Mouse (Mus musculus) layer of hippocampus, adult 9-10 months (tissue): ENCODE results near the gene Gm9573.

Experiments
- DNase-seq: peaks from one replicate; pipeline ENCODE4 v3.0.0; 2022; ENCODE audit warnings: low spot score

Gm9573 gene

GRCm38 (mm10) chr17:35626537-35626936, at the start of gene Gm9573:
TSS of gene Gm9573 (minus strand) at chr17:35626637.
- no peak for DNase-seq

DNA sequence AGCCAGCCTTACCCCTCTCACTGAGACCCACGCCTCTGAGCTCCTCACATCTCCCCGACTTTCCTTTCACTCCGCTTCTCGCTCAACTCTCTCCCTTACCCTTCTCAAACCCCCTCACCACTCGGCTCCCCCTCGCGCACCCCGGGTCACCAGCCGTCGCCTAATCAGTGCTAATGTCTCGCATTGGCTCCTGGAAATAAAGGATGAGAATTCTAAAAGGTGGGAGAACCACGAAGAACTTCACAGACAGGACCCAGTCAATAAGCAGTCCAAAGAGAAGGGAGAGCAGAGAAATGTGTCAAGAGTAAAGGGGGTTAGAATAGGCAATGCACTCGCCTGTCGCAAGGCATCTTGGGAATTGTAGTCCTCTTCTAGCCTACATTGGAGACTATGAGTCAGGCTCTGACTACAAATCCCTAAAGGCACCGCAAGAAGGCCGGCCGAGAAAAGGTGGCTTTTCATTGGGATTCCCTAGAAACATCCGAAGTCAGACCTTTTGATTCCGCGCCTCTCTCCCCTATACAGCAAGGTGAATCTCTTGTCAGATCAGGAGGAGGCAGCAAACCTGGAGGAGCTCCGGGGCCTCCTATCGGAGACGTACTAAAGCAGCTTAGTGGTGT, 47.1 kb upstream of the Gm9573 start, which contains the start of gene Gtf2h4:
Gtf2h4 (minus strand) TSS at position 324 of the 620 bp plus-strand sequence.
- DNase-seq: peak; percentile 97

DNA sequence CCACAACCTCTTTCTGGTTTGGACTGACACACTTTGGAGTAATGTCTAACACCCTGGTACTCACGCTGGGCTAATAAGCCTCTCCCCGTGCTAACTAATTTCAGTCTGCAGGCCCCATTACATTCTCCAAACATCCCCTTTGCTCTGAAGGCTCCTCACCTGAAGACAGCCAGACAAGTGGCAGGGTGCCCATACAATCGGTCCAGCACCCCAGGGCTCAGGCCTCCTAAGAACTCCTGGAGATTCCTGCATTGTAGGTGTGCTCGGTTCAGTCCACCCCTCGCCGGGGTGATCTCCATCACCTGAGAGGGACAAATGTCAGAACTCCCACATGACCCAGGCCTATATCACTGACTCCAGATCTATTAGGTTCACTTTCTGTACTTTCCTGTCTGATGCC, 46.1 kb upstream of the Gm9573 start:
- no peak for DNase-seq

DNA sequence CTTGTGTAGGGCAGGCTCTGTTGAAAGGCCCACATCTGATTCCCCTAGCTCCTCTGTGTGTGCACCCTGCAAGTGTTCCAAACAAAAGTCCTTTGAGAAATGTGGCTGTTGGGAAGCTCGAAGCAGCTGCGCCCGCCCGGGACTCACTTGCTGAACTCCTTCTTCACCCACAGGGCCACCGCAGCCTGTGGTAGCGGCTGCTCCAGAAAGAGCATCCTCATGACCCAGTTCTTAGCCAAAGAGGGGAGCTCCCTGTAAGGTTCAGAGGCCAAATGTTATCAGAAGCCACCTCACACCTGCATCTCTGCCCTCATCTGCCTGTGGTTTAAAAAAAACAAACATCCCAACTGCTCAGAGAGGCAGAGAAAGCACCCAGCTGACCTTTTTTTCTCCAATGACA, 45.4 kb upstream of the Gm9573 start:
- DNase-seq: no peak

GRCm38 (mm10) chr17:35669731-35670130, 43.3 kb upstream of the Gm9573 start:
- DNase-seq: no peak

- DNase-seq: peak; percentile 89
Observed at GRCm38 (mm10) chr17:35667334-35668065, 41.1 kb upstream of the Gm9573 start, which contains the start of gene Vars2. TSS of gene Vars2 (minus strand) at chr17:35667592.

GRCm38 (mm10) chr17:35666851-35667256, 40.4 kb upstream of the Gm9573 start:
- DNase-seq: no peak

- DNase-seq: no peak
Observed at GRCm38 (mm10) chr17:35665957-35666515, 39.6 kb upstream of the Gm9573 start.

- no peak for DNase-seq
Observed at GRCm38 (mm10) chr17:35653086-35653485, 26.6 kb upstream of the Gm9573 start.

DNA sequence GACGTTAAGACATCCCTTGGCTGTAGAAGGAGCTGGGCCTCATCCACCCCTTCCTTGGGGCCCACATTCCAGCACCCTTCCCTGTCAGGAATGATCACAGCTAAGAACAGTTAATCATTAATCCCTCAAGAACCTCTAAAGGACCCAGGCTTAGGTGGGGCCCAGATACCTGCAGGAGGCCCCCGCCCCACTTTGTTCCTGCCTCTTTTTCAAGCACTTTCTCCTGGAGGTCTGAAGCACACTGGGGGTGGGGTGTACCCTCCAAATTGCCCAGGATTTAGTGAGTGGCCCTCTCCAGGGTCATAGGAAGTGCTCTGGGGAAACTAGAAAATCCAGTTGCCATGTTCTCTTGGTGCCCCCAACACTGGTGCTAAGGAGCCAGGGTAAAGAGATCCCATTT, 23.0 kb upstream of the Gm9573 start:
- DNase-seq: no peak

- no peak for DNase-seq
Observed at GRCm38 (mm10) chr17:35643609-35644236, 17.3 kb upstream of the Gm9573 start, which contains the start of gene Mucl3. TSS of gene Mucl3 (minus strand) at chr17:35643695.

- DNase-seq: no peak
Observed at GRCm38 (mm10) chr17:35639352-35639751, 12.9 kb upstream of the Gm9573 start.

DNA sequence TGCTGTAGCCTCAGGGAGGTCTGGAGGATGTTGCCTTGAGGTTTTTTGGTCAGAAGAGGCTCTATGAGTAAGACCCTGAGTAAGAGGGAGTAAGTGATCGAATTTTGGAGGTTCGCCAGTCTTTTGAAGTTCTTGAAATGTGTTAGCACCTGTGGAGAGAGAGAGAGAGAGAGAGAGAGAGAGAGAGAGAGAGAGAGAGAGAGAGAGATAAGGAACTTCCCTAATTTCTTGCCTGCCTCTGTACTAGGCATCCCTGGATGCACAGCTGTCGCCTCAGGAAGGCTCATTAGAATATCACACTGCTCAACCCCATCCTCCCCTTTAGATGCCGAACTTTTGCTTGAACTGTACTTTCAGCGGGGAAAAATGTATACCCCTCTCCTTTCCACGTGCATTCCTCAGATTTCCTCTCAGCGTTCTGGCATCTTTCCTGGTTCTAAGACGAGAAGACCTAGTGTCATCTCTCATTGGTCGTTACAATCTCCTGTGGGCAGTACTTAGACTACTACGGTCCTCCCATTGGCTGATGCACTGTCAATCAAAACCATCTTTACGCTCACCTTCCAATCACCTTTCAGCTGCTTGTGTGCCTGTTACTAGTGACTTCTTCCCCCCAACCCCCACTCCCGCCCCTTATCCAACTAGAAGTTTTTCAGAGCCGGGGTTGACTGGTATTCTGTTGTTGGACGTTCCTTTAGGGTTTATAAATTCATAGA, 12.2 kb upstream of the Gm9573 start:
- DNase-seq: peak; percentile 43

DNA sequence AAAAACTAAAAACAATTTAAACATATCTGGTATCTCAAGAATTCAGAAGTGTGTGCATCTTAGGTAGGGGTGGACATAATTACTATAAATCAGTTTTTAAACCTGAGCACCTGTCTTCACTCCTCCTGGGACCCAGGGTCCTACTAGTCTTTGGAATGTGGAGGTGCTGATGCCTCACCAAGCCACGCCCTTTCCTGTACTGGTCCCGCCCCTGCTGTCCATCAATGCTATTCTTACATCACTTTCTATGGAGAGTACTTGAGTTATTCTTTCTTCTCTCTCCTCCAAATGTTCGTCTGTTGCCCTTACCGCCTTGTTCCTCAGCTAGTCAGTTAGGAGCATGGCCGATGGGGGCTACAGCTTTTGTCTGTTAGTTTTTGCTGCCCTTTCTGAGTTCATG, 9.9 kb upstream of the Gm9573 start:
- DNase-seq: no peak

DNA sequence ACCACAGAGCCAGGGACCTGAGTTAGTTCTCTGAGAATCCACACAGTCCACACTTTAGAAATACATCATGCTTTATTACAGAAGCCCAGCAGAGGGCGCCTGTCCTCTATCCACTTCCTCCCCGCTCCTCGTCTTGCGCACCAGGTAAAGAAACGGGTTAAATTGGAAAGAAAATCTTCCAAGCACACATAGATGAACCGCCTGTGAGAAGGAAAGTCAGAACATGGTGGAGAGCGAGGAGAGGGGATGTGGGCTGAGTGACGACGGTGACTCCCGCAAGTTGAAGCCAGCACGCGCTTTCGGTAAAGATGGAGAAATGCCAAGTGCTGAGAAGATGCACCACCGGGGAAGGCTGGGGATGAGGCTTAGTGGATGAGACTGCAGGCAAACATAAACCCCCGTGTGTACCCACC, 9.3 kb upstream of the Gm9573 start:
- peak; percentile 73 for DNase-seq

DNA sequence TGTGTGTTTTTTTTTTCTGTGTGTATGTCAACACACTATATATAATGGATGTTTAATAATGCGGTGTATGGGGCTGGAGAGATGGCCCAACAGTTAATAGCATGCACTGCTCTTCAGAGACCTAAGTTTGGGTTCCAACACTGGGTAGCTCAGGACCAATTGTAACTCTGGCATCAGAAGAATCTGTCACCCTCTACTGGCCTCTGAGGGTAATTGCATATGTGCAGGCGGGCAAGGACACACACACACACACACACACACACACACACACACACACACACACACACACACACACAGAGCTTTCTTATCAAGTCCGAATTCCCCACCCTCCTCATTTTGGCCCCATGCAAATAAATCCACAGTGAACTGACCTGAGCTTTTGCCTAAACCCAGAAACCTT, 8.8 kb upstream of the Gm9573 start:
- no peak for DNase-seq

DNA sequence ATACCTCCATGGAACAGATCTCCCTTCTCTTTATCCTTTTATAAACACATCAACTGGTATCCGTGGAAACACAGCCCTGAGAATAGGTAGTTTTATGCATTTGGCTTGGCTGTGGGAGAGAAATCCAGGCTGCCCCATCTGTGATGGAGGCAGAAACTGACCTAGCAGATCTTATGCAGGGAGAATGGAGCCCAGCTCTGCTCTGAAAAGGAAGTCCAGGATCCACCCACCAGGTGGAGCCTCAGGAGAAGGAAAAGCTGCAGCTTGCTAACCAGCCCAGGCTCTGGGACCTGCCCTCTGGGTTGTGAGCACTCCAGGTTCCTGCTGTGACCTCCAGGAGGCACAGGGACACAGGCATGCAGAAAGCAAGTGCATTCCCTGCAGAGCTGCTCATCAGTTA, 7.6 kb upstream of the Gm9573 start:
- no peak for DNase-seq

GRCm38 (mm10) chr17:35617127-35617526, 9.3 kb downstream of the Gm9573 start:
- no peak for DNase-seq

DNA sequence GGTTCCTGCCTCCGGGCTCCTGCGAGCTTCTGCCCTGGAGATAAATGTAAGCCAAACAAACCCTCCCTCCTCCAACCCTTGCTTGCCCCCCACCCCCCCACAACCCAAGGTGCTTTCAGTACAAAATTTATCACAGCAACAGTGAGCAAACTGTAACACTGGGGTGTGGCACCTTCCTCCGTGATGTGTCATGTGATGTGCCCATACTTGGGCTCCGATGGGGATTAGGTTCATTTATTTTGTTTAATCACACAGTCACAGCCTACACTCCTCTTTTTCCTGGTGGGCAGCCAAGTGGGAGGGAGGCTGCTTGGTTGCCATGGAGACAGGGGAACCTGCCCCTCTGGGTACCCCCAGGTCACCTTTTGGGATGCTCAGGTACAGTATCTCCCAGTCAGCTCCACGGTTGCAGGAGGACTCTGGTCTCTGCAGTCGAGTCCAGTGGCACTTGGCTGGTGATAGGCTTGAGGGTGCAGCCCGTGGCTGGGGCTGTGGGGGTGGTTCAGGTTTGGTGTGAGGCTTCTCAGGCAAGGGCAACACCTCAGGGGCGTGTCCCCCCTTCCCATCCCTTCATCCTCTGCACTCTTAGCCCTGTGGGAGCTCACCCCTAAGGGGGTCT, 24.6 kb downstream of the Gm9573 start:
- DNase-seq: no peak

DNA sequence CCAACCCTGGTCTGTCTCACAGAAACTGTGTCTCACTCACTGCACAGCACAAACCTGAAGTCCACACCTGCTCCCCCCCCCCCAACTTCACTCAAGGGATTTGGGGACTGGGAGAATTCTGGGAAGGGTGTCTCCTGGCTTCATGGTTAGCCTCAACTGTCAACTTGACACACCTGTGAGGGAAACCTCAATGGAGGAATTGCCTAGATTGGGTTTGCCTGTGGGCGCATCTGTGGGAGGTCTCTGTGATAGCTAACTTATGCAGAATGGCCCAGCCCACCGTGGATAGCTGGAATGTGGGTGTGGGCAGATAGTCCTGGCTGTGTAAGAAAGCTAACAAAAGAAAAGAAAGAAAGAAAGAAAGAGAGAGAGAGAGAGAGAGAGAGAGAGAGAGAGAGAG, 25.2 kb downstream of the Gm9573 start, which contains the start of gene Sfta2:
Sfta2 (plus strand) TSS at position 301 of the 400 bp plus-strand sequence.
- DNase-seq: no peak

GRCm38 (mm10) chr17:35597399-35597798, 29.0 kb downstream of the Gm9573 start:
- no peak for DNase-seq

DNA sequence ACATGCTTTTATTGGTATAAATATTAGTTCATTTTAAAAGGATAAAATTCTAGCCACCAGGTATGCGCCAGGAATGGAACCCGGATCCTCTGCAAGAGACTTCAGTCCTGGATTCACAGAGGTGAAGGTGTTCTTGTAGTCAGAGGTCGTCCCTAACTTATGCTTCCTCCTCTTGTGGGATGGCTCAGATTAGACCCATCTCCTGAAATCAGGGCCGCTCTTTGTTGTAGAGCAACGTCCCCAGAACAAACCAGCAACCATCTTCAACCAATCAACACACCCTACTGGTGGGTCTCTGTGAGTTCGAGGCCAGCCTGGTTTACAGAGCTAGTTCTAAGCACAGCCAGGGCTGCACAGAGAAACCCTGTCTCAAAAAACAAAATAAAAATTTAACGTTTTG, 32.0 kb downstream of the Gm9573 start:
- DNase-seq: no peak
